ENCODE assay signal across 15 mouse cellular contexts in genomic region chr6:139876691-139877090, GRCm38 (mm10).
"Had no signal": no experiment of that assay in that cellular context is flagged by ENCODE, and none has a peak within 500 bp of the region (broad histone marks: within the 10 kb centered on the region; RNA-seq: fewer than 3 reads in every experiment).

No protein-coding gene starts in this region.

- H3K36me3 ChIP-seq: neural tube, embryonic 15.5 days; stomach, embryonic 15.5 days had no signal

- H3K4me2 ChIP-seq: neural tube, embryonic 15.5 days; stomach, embryonic 15.5 days had no signal

- H3K9me3 ChIP-seq: neural tube, embryonic 15.5 days; stomach, embryonic 15.5 days had no signal

- H3K4me3 ChIP-seq: neural tube, embryonic 15.5 days; stomach, embryonic 15.5 days had no signal

- DNase-seq: retina, postnatal 1 day; right cerebral cortex, adult 18-20 months; right cerebral cortex, postnatal 14 days; right cerebral cortex, postnatal 25 days; right cerebral cortex, postnatal 4 days; spleen, adult 18-20 months; thymus, adult 18-20 months; thymus, adult 2 months; thymus, postnatal 14 days; thymus, postnatal 25 days; thymus, postnatal 36 days; thymus, postnatal 4 days had no signal

- H3K4me1 ChIP-seq: stomach, embryonic 15.5 days had no signal

- H3K9ac ChIP-seq: neural tube, embryonic 15.5 days; stomach, embryonic 15.5 days had no signal

- H3K27me3 ChIP-seq: neural tube, embryonic 15.5 days; stomach, embryonic 15.5 days had no signal

- H3K27ac ChIP-seq: neural tube, embryonic 15.5 days; stomach, embryonic 15.5 days; stomach, postnatal 0 days had no signal
